ENCODE assay signal across 19 mouse cellular contexts in the genomic region with DNA sequence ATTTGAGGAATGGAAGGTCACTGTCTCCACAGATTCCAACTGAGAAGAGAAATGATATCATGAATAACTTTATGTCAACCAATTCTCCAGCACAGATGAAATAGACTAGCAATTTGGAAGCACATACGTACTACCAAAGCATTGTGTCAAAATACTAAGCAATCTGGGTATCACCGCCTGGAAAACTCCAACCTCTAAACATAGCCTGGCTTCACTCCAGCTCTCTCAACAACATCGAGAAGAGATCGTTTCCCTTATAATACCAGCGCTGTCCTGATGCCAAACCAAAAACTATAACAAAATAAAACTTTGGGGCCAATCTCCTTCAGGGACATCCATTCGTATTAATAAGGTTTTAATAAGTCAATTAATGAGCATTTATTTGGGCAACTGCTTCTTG.
DNase-seq lines count a peak whose midpoint lies in the region.
"Had no signal": no experiment of that assay in that cellular context is flagged by ENCODE, and none has a peak within 500 bp of the region (broad histone marks: within the 10 kb centered on the region; RNA-seq: fewer than 3 reads in every experiment).

No protein-coding gene starts in this region.

- intact Hi-C loops in left cerebral cortex, postnatal 14 days (cut with DNase I) = no loop called here
- intact Hi-C loops in left cerebral cortex, postnatal 25 days (cut with DNase I) = no loop called here

- DNase-seq in adrenal gland, postnatal 14 days = peak; percentile 9
- DNase-seq in adrenal gland, adult 2 months = no peak
- DNase-seq in left cerebral cortex, postnatal 14 days (ENCODE audit: low spot score in 2 of 2) = peak; percentile 11
- DNase-seq in left cerebral cortex, postnatal 25 days (ENCODE audit: low spot score in 2 of 2) = no peak
- DNase-seq in right cerebral cortex, postnatal 10 days (ENCODE audit: low spot score in 2 of 2) = peak; percentile 26 to 31
- DNase-seq in right cerebral cortex, postnatal 4 days = no peak
- DNase-seq in thymus, adult 18-20 months = no peak
- DNase-seq: adrenal gland, adult 8-10 months; cerebellum, adult 11-12 months; cerebellum, adult 9-11 months; embryo, embryonic 11 days; gastrocnemius, postnatal 10 days; heart, postnatal 10 days; kidney, adult 9 months; kidney, postnatal 14 days; liver, embryonic 13.5 days; right cerebral cortex, postnatal 14 days; spleen, adult 18-20 months; thymus, postnatal 4 days had no signal

Comparison
In these comparisons a context has a peak if more than half of its experiments do, and no peak if none do; other contexts are left out.
1. DNase-seq: peak in adrenal gland, postnatal 14 days (single experiment), left cerebral cortex, postnatal 14 days (2 of 2) and right cerebral cortex, postnatal 10 days (2 of 2); none in adrenal gland, adult 2 months (single experiment), left cerebral cortex, postnatal 25 days (0 of 2), right cerebral cortex, postnatal 4 days (single experiment) and thymus, adult 18-20 months (0 of 2).